Mouse (Mus musculus): ENCODE data around the gene Rp9.
"Not testable (repeated sequence)": the region's sequence is repeated elsewhere in the genome, so short reads cannot be mapped to it uniquely, and the experiment has no call there.

Rp9 gene

GRCm38 (mm10) chr9:22461946-22462345 lies 7.6 kb downstream of the Rp9 start:
- DNase-seq (ENCODE audit: low spot score in 2 of 2), result no peak

GRCm38 (mm10) chr9:22457142-22457835 lies 12.3 kb downstream of the Rp9 start:
- peak; percentile 80 to 84 for DNase-seq (ENCODE audit: low spot score in 2 of 2)

GRCm38 (mm10) chr9:22455041-22455440 lies 14.5 kb downstream of the Rp9 start:
- DNase-seq (ENCODE audit: low spot score in 2 of 2), result no peak

- DNase-seq (ENCODE audit: low spot score in 2 of 2), result not testable (repeated sequence)
Observed at GRCm38 (mm10) chr9:22453990-22454389, 15.6 kb downstream of the Rp9 start, which contains the start of gene Gm17545. Gm17545 (plus strand) TSS chr9:22454290.

- peak in 1 of 2 experiments; percentile 15 for DNase-seq (ENCODE audit: low spot score in 2 of 2)
Observed at GRCm38 (mm10) chr9:22453501-22453924, 16.0 kb downstream of the Rp9 start.

GRCm38 (mm10) chr9:22452697-22453096 lies 16.8 kb downstream of the Rp9 start:
- DNase-seq (ENCODE audit: low spot score in 2 of 2), result no peak

- DNase-seq (ENCODE audit: low spot score in 2 of 2), result no peak
Observed at GRCm38 (mm10) chr9:22449209-22449608, 20.3 kb downstream of the Rp9 start.

- DNase-seq (ENCODE audit: low spot score in 2 of 2), result no peak
Observed at GRCm38 (mm10) chr9:22448420-22448819, 21.1 kb downstream of the Rp9 start.

- DNase-seq (ENCODE audit: low spot score in 2 of 2), result no peak
Observed at GRCm38 (mm10) chr9:22447213-22447612, 22.3 kb downstream of the Rp9 start.

- no peak for DNase-seq (ENCODE audit: low spot score in 2 of 2)
Observed at GRCm38 (mm10) chr9:22445123-22445522, 24.4 kb downstream of the Rp9 start.

GRCm38 (mm10) chr9:22443157-22443556 lies 26.4 kb downstream of the Rp9 start:
- DNase-seq (ENCODE audit: low spot score in 2 of 2), result no peak

- no peak for DNase-seq (ENCODE audit: low spot score in 2 of 2)
Observed at GRCm38 (mm10) chr9:22438826-22439225, 30.7 kb downstream of the Rp9 start.

GRCm38 (mm10) chr9:22434101-22434500 lies 35.4 kb downstream of the Rp9 start:
- no peak for DNase-seq (ENCODE audit: low spot score in 2 of 2)

- DNase-seq (ENCODE audit: low spot score in 2 of 2), result no peak
Observed at GRCm38 (mm10) chr9:22433221-22433620, 36.3 kb downstream of the Rp9 start.

- peak in 1 of 2 experiments; percentile 20 for DNase-seq (ENCODE audit: low spot score in 2 of 2)
Observed at GRCm38 (mm10) chr9:22430315-22430840, 39.2 kb downstream of the Rp9 start.

GRCm38 (mm10) chr9:22429533-22430241 lies 39.9 kb downstream of the Rp9 start:
- DNase-seq (ENCODE audit: low spot score in 2 of 2), result peak; percentile 54 to 63

GRCm38 (mm10) chr9:22428666-22429410 lies 40.7 kb downstream of the Rp9 start:
- DNase-seq (ENCODE audit: low spot score in 2 of 2), result no peak

GRCm38 (mm10) chr9:22428028-22428665 lies 41.4 kb downstream of the Rp9 start:
- DNase-seq (ENCODE audit: low spot score in 2 of 2), result no peak

GRCm38 (mm10) chr9:22424719-22425118 lies 44.8 kb downstream of the Rp9 start:
- no peak for DNase-seq (ENCODE audit: low spot score in 2 of 2)

GRCm38 (mm10) chr9:22424196-22424595 lies 45.3 kb downstream of the Rp9 start:
- DNase-seq (ENCODE audit: low spot score in 2 of 2), result no peak

GRCm38 (mm10) chr9:22423507-22423906 lies 46.0 kb downstream of the Rp9 start:
- no peak for DNase-seq (ENCODE audit: low spot score in 2 of 2)

- DNase-seq (ENCODE audit: low spot score in 2 of 2), result no peak
Observed at GRCm38 (mm10) chr9:22422559-22422958, 47.0 kb downstream of the Rp9 start.

All from spleen, postnatal 36 days (tissue).